Mouse (Mus musculus): Measurements from ENCODE around the gene Osbpl10. TPM values are rescaled to one million over a fixed set of nuclear protein-coding genes. Genes with fewer than 3 reads are reported as not detected.

Osbpl10 gene
- total and polyA plus RNA-seq, 3 experiments: 0.19 TPM; not detected in 2

DNA sequence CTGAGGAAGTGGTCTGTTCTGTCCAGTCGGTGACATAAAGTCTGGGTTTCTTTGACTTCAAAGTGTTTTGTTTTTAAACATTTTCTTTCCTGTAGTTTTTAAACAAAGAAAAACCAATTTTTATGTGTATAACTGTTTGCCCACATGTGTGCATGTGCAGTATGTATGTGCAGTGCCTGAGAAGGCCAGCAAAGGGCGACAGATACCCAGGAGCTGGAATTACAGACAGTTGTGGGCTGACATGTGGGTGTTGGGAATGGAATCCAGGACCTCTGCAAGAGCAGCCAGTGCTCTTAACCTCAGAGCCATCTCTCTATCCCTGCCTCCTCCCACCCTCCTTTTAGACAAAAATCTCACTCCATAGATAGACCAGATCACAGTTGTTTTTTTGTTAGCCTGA lies 14.2 kb downstream of the Osbpl10 start:
- Histone ChIP-seq H3K9me3 (replicated peaks; ENCODE audit: low read length) (no peaks in the 10 kb centered on the region), H3K4me3 (replicated peaks in 1 of 3; ENCODE audit: low read depth in 2 of 3, low read length in 2 of 3, poor library complexity in 1 of 3) (no peak overlapping the region), H3K27ac (ENCODE audit: insufficient read depth, low read depth) (no peak overlapping the region), H3K79me2 (replicated peaks; ENCODE audit: control insufficient read depth, extremely low read depth, insufficient read depth, poor library complexity, severe bottlenecking) (no peaks in the 10 kb centered on the region), H3K27me3 (replicated peaks) (no peaks in the 10 kb centered on the region), H3K4me1 (ENCODE audit: control insufficient read depth in 1 of 2, insufficient read depth in 2 of 2) (peaks cover 0 to 4% of the 10 kb centered on the region in 2 experiments; a peak in 1 of 4 replicates), H3K36me3 (replicated peaks in 1 of 2; ENCODE audit: control insufficient read depth in 1 of 2, insufficient read depth in 1 of 2, low read length in 1 of 2) (no peaks in the 10 kb centered on the region), H3K9ac (ENCODE audit: insufficient read depth, low read depth) (no peak overlapping the region), H3K4me2 (ENCODE audit: insufficient read depth, low read depth, poor library complexity, severe bottlenecking) (no peak overlapping the region)
- TF ChIP-seq RCOR1 (conservative IDR thresholded peaks at IDR 0.05; ENCODE audit: low read depth, low read length): no peak
- no peak for DNase-seq (ENCODE audit: extremely low read depth)
- dilution Hi-C loops (cut with MboI; ENCODE audit: extremely low pct_ligation_motif_present, extremely low pct_unique_long_range_greater_than_20kb, low sequenced_read_pairs): no loop called here
- in situ Hi-C loops (cut with MboI; ENCODE audit: low pct_ligation_motif_present, low pct_unique_long_range_greater_than_20kb, low sequenced_read_pairs): no loop called here

DNA sequence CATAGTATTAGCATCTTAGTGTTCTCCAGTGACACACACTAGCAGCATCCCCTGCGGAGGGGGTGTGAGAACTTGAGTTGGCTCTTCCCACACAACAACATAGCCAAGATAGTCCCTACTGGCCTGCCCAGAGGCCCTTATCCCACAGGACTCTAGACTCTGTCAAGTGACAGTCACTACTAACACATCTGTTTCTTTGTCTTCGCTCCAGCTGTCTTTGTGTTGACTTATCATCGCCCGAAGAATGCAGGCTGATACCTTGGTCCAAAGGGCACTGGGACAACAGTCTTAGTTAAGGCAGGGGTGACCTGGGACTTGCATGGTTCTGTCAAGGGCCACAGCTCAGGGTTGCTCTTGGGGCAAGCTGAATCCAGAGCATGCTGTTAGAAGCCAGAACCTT lies 16.9 kb downstream of the Osbpl10 start:
- Histone ChIP-seq H3K36me3 (replicated peaks in 1 of 2; ENCODE audit: control insufficient read depth in 1 of 2, insufficient read depth in 1 of 2, low read length in 1 of 2) (no peaks in the 10 kb centered on the region), H3K9ac (ENCODE audit: insufficient read depth, low read depth) (no peak overlapping the region), H3K4me1 (ENCODE audit: control insufficient read depth in 1 of 2, insufficient read depth in 2 of 2) (no peaks in the 10 kb centered on the region), H3K4me3 (replicated peaks in 1 of 3; ENCODE audit: low read depth in 2 of 3, low read length in 2 of 3, poor library complexity in 1 of 3) (no peak overlapping the region), H3K9me3 (replicated peaks; ENCODE audit: low read length) (peaks cover 3% of the 10 kb centered on the region), H3K4me2 (ENCODE audit: insufficient read depth, low read depth, poor library complexity, severe bottlenecking) (no peak overlapping the region), H3K27ac (ENCODE audit: insufficient read depth, low read depth) (no peak overlapping the region), H3K79me2 (replicated peaks; ENCODE audit: control insufficient read depth, extremely low read depth, insufficient read depth, poor library complexity, severe bottlenecking) (no peaks in the 10 kb centered on the region), H3K27me3 (replicated peaks) (no peaks in the 10 kb centered on the region)
- dilution Hi-C loops (cut with MboI; ENCODE audit: extremely low pct_ligation_motif_present, extremely low pct_unique_long_range_greater_than_20kb, low sequenced_read_pairs) (no loop called here), in situ Hi-C loops (cut with MboI; ENCODE audit: low pct_ligation_motif_present, low pct_unique_long_range_greater_than_20kb, low sequenced_read_pairs) (no loop called here)
- TF ChIP-seq NRF1 (IDR thresholded peaks at IDR 0.05; ENCODE audit: low read depth, low read length): no peak
- TF ChIP-seq MEF2A (IDR thresholded peaks at IDR 0.05; ENCODE audit: borderline replicate concordance, low read depth, low read length): no peak
- no peak for DNase-seq (ENCODE audit: extremely low read depth)

DNA sequence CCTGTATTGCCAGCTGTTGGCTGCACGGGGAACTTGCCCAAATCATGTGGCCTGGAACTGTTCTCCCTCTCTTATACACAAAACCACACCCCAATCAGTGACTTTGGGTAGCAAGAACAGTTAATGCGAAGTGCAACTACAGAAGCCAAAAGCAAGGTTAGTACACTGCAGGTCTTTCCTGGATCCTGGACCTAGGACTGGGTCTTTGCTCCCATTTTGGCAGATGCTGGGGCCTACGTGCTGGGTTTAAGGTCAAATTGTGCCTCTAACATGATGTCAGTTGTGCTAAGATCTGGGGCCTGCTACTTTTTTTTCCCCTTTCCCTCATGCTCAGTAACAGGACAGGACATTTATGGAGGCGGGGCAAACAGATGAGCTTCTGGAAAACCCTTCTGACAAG lies 17.3 kb downstream of the Osbpl10 start:
- dilution Hi-C loops (cut with MboI; ENCODE audit: extremely low pct_ligation_motif_present, extremely low pct_unique_long_range_greater_than_20kb, low sequenced_read_pairs): no loop called here

DNA sequence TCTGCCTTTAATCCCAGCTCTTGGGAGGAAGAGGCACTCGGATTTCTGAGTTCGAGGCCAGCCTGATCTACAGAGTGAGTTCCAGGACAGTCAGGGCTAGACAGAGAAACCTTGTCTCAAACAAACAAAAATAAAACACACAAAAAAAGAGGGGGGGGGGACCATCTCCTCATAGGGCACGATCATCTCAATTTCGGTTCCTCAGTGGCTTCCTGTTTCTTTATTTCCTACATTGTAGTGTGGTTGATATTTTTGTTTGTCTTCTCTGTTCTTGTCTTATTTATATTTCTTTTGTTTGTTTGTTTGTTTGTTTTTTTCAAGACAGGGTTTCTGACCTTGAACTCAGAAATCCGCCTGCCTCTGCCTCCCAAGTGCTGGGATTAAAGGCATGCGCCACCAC lies 18.1 kb downstream of the Osbpl10 start:
- H3K9ac ChIP-seq (ENCODE audit: insufficient read depth, low read depth): no peak overlapping the region
- DNase-seq (ENCODE audit: extremely low read depth): no peak
- H3K36me3 ChIP-seq (replicated peaks in 1 of 2; ENCODE audit: control insufficient read depth in 1 of 2, insufficient read depth in 1 of 2, low read length in 1 of 2): no peaks in the 10 kb centered on the region
- H3K4me3 ChIP-seq (replicated peaks in 1 of 3; ENCODE audit: low read depth in 2 of 3, low read length in 2 of 3, poor library complexity in 1 of 3): no peak overlapping the region
- dilution Hi-C loops (cut with MboI; ENCODE audit: extremely low pct_ligation_motif_present, extremely low pct_unique_long_range_greater_than_20kb, low sequenced_read_pairs): no loop called here
- no peaks in the 10 kb centered on the region for H3K79me2 ChIP-seq (replicated peaks; ENCODE audit: control insufficient read depth, extremely low read depth, insufficient read depth, poor library complexity, severe bottlenecking)
- no peak overlapping the region for H3K27ac ChIP-seq (ENCODE audit: insufficient read depth, low read depth)
- in situ Hi-C loops (cut with MboI; ENCODE audit: low pct_ligation_motif_present, low pct_unique_long_range_greater_than_20kb, low sequenced_read_pairs): no loop called here
- no peak overlapping the region for H3K4me2 ChIP-seq (ENCODE audit: insufficient read depth, low read depth, poor library complexity, severe bottlenecking)
- no peaks in the 10 kb centered on the region for H3K4me1 ChIP-seq (ENCODE audit: control insufficient read depth in 1 of 2, insufficient read depth in 2 of 2)
- H3K27me3 ChIP-seq (replicated peaks): no peaks in the 10 kb centered on the region
- no peak for TF ChIP-seq SMC3 (IDR thresholded peaks at IDR 0.05; ENCODE audit: low read depth, low read length)
- no peak for TF ChIP-seq USF1 (IDR thresholded peaks at IDR 0.05; ENCODE audit: low read depth, low read length)
- TF ChIP-seq CHD1 (IDR thresholded peaks at IDR 0.05; ENCODE audit: low read depth, low read length): no peak
- no peak for TF ChIP-seq RCOR1 (conservative IDR thresholded peaks at IDR 0.05; ENCODE audit: low read depth, low read length)
- no peak for TF ChIP-seq CTCF (conservative IDR thresholded peaks at IDR 0.05 in 1 of 2, IDR thresholded peaks at IDR 0.05 in 1 of 2; ENCODE audit: low read depth in 2 of 2, low read length in 2 of 2)
- no peak for TF ChIP-seq ZC3H11A (IDR thresholded peaks at IDR 0.05; ENCODE audit: low read depth, low read length)
- no peak for TF ChIP-seq SIN3A (IDR thresholded peaks at IDR 0.05; ENCODE audit: low read length)
- TF ChIP-seq EP300 (IDR thresholded peaks at IDR 0.05; ENCODE audit: low read length): no peak
- no peak for TF ChIP-seq TCF12 (IDR thresholded peaks at IDR 0.05; ENCODE audit: low read depth, low read length)
- H3K9me3 ChIP-seq (replicated peaks; ENCODE audit: low read length): peaks cover 4% of the 10 kb centered on the region

More for the DNA sequence above, 17.3 kb downstream of the Osbpl10 start:
- in situ Hi-C loops (cut with MboI; ENCODE audit: low pct_ligation_motif_present, low pct_unique_long_range_greater_than_20kb, low sequenced_read_pairs): no loop called here
- Histone ChIP-seq H3K27me3 (replicated peaks) (no peaks in the 10 kb centered on the region), H3K4me2 (ENCODE audit: insufficient read depth, low read depth, poor library complexity, severe bottlenecking) (no peak overlapping the region), H3K9me3 (replicated peaks; ENCODE audit: low read length) (peaks cover 4% of the 10 kb centered on the region), H3K27ac (ENCODE audit: insufficient read depth, low read depth) (no peak overlapping the region), H3K4me3 (replicated peaks in 1 of 3; ENCODE audit: low read depth in 2 of 3, low read length in 2 of 3, poor library complexity in 1 of 3) (no peak overlapping the region), H3K79me2 (replicated peaks; ENCODE audit: control insufficient read depth, extremely low read depth, insufficient read depth, poor library complexity, severe bottlenecking) (no peaks in the 10 kb centered on the region), H3K4me1 (ENCODE audit: control insufficient read depth in 1 of 2, insufficient read depth in 2 of 2) (no peaks in the 10 kb centered on the region), H3K36me3 (replicated peaks in 1 of 2; ENCODE audit: control insufficient read depth in 1 of 2, insufficient read depth in 1 of 2, low read length in 1 of 2) (no peaks in the 10 kb centered on the region), H3K9ac (ENCODE audit: insufficient read depth, low read depth) (no peak overlapping the region)
- TF ChIP-seq POLR2A (IDR thresholded peaks at IDR 0.05; ENCODE audit: low read depth, low read length) (no peak), CHD1 (IDR thresholded peaks at IDR 0.05; ENCODE audit: low read depth, low read length) (no peak)
- no peak for DNase-seq (ENCODE audit: extremely low read depth)

Measured in CH12.LX (cell line).